Mouse (Mus musculus) adrenal gland, postnatal 25 days (tissue): ENCODE measurements around the gene Tlr12. TPM values are rescaled to one million over a fixed set of nuclear protein-coding genes. Genes with fewer than 3 reads are reported as not detected.
"Not testable (repeated sequence)": the region's sequence is repeated elsewhere in the genome, so short reads cannot be mapped to it uniquely, and the experiment has no call there.

Experiments
- DNase-seq: peaks from one replicate; pipeline ENCODE4 v3.0.0; 2021; ENCODE audit warnings: mixed read lengths
- total RNA-seq: library from RNA; stranded (reverse); gene quantifications from 2 replicates; pipeline ENCODE4 v1.2.3, GENCODE M21; 2021

Gene Tlr12
- total RNA-seq, 1 experiment from 2014 or later: 0.33 TPM

DNA sequence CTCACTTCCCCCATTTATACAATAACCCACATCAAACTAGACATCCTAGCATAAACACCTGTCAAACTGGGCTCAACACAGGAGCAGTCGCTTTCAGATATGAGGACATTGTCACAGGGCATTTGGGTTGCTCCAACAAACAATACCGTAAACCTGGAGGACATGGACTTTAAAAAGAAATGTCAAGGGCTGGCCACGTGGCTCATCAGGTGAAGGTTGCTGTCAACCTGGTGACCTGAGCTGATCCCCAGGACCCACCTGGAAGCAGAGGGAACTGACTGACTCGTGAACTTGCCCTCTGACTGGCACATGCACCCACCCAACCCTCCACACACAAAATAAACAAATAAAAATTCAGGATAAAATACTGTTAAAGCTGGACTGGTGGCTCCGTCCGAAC lies 2.2 kb upstream of the Tlr12 start:
- DNase-seq: no peak

DNA sequence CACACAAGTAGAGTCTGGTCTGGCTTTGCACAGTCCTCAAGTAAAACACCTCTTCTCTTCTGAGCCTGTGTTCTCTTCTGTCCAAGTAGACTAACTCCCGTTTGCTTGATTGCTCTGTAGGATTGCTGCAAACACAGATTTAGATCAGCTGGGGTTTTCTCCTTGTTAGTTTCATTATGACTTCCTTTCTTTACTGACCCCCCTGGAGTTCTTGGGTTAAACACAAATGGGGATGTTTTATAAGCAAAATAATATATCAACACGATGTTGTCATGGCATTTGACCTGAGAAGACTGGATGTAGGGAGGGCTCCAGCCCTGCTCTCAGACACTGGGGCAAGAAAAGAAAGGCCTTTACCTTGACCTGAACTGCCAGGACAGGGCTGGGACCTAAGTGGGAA lies 544 bp upstream of the Tlr12 start:
- no peak for DNase-seq

DNA sequence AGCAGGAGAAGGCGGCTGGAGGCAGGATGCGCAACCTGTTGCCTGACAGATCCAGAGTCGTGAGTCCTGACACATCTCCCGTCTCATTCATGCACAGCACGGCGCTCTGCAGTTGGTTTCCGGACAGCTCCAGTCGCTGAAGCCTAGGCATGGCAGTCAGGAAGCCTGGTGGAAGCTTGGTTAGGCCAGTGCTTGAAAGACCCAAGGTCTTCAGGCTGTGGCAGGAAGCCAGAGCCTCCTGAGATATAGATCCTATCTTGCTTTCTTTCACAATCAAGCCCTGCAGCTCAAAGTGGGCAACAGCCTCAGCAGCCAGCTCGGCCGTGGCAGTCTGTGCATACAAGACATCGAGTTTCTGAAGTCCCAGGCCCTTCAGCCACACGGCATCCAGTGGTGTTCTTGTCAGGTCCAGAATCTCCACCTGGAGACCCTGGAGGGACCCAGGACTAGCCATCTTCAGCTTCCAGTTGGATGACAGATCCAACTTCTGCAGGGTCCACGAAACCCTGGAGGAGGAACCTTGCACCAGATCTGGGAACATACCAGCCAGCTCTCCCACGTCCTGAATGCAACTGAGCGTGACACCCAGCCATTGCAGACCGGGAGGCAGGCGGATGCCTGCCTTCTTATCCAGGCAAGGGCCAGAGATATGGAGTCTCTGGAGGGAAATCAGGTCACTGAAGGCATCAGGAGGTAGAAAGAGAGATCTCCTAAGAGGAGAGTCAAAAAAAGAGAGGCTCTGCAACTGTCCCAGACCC lies 877 bp downstream of the Tlr12 start:
- DNase-seq: no peak

DNA sequence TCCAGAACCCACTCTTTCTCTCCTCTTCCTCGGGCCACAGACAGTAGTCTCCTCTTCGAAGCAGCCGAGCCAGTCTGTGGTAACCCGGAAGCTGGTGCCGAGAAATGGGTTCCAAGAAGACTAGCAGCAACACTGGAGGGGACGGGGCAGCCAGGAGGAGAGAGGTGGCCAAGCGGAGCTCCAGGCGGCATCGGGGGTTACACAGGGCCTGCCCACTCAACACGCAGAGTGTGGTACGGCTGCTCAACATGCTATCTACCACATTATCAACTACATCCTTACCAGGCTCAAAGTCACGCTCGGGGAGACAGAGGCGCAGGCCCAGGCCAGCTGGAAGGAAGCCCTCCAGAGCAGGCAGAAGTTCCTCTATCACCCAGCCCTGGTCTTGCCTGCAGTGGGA lies 2.7 kb downstream of the Tlr12 start:
- no peak for DNase-seq

DNA sequence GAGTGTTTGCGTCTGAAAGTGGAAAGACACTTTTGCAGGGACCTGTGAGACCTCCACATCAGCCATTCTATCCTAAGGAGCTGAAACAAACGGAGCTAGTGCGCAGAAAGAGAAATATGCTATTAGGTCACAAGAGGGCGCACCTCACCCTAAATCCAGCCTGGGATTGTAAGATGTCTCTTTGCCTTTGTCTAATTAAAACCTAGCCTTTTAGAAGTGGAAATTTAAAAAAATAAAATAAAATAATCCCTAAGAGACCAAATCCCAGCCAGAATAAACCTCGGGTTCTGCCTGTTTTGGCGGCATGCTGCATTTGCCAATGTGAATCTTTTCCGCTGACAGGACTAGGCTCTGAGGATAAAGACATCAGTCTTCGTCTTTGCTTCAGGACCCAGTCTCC lies 5.1 kb downstream of the Tlr12 start:
- no peak for DNase-seq

DNA sequence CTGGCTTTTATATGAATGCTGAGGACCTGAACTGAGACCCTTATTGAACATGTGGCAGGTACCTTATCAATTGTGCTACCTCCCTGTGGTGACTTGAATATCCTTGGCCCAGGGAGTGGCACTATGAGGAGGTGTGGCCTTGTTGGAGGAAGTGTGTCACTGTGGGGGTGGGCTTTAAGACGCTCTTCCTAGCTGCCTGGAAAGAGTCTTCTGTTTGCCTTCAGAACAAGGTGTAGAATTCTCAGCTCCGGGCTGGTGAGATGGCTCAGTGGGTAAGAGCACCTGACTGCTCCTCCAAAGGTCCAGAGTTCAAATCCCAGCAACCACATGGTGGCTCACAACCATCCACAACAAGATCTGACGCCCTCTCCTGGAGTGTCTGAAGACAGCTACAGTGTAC lies 6.7 kb downstream of the Tlr12 start:
- not testable (repeated sequence) for DNase-seq

DNA sequence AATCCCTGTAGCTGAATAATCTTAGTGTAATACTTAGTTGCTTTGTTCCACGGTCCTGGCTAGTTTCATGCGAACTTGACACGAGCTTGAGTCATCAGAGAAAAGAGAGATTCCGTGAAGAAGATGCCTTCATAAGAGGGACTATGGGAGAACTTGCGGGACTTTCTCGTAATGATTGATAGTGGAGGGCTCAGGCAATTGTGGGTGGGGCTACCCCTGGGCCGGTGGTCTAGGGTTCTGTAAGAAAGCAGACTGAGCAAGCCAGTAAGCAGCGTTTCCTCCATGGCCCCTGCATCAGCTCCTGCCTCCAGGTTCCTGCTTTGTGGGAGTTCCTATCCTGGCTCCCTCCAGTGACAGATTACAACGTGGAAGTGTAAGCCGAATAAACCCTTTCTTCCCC lies 7.7 kb downstream of the Tlr12 start:
- DNase-seq: no peak

DNA sequence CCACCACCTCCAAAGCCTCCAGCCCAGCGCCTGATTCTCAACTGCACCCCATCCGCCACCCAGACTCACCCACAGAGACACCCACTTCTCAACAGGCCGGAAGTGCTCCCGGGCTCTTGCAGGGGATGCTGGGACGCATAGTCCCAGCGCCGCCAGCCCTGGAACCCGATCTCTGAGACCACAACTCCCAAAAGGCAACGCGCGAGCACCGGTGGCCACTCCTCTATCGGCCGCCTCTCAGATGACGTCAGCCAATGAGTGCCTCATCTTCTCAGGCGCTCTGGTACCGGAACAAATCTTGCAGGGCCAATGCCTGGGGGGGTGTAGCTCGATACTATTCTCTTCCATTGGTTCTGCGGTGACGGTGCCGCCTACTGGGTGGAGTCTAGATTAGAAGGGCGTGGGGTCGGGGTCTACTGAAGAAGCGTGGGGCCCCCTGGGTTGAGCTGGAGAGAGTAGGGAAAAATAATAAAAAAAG lies 8.5 kb downstream of the Tlr12 start, which contains the start of gene Zscan20:
Gene Zscan20 (minus strand): TSS at position 174 of the 478 bp plus-strand sequence.
- peak; percentile 89 for DNase-seq

DNA sequence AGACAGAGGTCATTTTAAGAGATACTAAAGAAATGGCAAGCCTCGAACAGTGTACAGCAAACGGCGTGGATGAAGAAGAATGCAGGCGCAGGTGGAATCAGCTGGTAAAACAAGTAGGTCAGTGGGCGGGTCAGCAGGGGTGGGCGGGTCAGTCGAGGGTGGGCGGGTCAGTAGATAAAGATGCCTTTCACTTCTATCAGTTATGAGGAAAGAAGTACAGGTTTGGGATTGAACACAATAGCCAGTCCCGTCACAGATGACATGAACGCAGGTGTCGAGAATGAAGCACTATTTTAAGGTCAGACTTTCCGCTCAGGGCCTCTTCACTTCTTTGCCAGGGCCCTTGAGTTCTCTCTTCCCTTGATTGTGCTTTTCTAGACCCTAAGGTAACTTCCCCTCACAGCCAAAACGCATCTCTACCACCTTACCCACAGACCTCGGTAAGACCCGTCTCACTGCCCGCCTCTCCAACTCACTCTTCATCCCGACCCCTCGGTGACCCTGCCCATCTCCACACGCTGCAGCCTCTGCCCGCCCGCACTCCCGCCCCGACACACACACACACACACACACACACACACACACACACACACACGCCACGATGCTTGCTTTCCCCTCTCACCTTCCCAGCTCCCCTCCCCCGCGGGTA lies 9.0 kb downstream of the Tlr12 start:
- no peak for DNase-seq

DNA sequence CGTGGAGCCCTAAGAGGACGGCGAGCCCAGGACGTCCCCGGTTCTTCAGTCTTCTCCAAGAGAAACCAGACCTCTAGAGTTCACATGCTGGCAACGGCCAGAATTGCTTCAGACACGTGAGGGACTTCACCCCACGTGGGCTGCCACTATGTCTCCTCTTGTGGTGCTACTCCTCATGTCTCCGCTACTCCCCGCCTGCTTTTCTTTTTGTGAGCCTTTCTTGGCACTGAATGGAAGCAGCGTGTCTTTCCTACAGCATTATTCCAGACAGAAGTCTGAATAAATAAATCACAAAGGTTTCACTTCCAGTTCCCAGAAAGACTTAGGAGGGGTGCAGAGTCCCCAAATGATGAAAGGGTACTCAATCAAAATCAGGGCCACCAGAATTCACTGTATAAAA lies 10.8 kb downstream of the Tlr12 start:
- DNase-seq: no peak

DNA sequence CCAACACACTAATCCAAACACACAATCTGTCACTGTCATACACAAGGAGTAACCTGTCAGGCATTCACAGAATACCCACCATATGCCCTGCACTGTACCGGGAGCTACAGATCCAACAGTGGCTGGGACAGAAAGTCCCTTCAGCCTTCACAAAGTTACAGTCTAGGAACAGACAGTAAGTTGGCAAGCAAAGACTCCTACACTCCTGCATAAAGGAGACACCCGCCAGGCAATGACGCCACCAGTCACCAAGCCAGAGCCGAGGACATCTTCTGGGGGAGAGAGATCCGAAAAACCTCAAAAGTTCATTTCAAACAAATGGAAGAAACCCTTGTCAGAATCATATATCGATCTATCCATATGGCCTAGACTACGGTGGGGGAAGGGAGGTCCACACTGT lies 11.8 kb downstream of the Tlr12 start:
- peak; percentile 37 for DNase-seq

DNA sequence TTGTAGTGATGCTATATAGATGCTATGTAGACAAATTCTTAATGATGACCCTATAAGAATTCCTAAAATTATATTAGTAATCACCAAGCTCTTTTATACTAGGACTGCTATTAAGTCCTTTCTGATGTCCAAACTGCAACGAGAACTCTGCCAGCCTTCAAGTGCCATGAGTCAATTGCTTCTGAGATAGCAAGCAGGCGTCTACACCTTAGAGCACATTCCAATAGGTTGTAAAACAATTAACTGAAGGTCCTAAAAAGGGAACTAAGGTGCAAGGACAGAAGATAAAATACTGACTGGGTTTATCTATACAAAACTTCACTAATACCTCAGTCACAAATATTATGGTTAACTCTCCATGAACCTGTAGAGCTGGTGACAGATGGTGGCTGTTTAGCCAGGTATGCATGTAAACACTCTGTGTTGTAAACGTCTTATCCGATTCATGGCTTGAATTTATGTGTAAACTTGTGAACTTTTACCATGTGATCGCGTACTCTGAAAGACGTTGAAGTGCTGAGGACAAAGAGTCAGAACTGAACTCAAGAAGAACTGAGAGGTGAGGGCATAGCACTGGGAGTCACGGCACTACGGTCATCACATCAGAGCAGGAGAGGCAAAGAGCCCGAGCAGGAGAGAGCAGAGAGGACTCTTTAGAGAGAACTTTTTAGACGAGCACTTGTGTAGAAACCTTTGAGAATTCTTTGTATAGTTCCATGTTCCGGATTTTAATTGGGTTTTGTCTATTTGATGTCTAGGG lies 20.4 kb downstream of the Tlr12 start:
- DNase-seq: no peak

DNA sequence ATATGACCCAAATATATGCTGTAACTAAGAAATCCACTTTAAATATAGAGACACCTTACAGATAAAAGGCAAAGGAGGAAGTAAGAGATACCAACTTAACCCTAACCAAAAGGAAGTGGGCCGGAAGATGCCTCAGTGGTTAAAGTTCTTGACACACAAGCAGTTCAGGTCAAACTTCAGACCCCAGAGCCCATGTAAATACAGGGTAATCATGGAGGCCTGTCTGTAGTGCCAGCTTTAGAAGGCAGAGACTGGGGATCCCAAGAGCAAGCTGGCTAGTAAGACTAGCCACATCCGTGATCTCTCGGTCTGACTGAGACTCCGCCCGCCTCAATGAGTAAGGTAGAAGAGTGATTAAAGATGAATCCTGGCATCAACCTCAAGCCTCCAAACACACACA lies 24.4 kb downstream of the Tlr12 start:
- DNase-seq: no peak

DNA sequence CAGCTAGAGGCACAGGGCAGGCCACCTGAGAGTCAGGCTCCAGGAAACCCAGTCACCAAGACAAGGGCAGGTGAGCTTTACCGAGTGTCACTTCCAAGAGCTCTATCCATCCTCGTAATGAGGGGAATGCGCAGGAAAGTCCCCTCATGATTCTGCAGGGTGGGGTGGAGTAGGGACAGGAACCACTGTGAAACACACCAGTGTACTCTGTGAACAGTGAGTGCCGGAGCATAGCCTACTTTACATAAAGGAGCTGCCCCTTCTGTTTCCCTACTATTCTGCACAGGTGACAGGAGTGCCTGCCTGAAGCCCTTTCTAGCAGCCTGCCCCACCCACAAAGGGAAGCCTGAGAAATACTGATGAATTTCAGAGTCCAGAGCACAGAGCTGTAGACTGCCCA lies 25.1 kb downstream of the Tlr12 start:
- no peak for DNase-seq

DNA sequence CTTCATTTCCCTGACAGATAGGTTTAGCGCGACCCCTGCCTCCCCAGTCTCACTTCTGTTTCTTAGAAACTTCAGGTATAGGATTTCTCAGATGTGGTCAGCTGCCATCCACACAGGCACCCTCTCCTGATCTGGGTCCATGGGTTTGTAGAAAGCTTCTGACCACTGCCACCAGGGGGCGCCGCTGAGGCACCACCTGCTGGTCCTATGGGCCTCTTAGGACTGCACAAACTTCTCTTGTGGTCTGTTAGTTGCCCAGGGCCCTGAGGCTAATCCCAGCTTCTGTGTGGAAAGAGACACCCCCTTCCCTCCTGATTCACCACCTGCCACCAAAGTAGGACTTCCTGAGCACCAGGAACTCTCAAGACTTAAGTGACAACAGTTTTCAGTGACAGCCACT lies 39.2 kb downstream of the Tlr12 start:
- peak; percentile 55 for DNase-seq

DNA sequence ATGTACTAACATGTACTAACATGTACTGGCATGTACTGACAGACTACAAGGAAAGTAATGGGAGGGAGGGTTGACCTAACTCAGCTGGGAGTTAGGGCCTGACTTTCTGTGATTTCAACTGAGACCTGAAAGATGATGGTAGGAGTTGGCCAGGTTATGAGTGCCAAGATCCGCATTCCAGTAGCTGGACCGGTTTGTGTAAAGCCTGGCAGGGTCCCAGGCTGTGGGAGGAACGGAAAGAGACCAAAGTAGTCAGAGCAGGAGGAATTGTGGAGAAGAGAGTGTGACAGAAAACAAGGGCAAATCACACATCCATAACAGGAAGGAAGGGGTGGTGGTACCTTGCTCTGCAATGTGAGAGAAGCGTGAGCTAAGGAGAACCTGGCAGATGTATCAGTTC lies 42.6 kb downstream of the Tlr12 start:
- DNase-seq: no peak

Other genes with a start within 250 kb of the Tlr12 start
- gene Zscan20, start 8.5 kb downstream of the Tlr12 start, total RNA-seq: 7.8 and 10.7 TPM in 2 replicates
- gene Phc2, start 36.1 kb upstream of the Tlr12 start, total RNA-seq: 67.8 and 70.3 TPM in 2 replicates
- gene A3galt2, start 136.7 kb upstream of the Tlr12 start, total RNA-seq: 0.27 TPM in 1 of 2 replicates, not detected in the other
- 30.3 and 38.6 TPM in 2 replicates for gene Zfp362, start 187.4 kb upstream of the Tlr12 start, total RNA-seq